Mouse (Mus musculus): ENCODE data around the gene Mfsd14a. TPM values are rescaled to one million over a fixed set of nuclear protein-coding genes. Genes with fewer than 3 reads are reported as not detected.
"Not testable (repeated sequence)": the region's sequence is repeated elsewhere in the genome, so short reads cannot be mapped to it uniquely, and the experiment has no call there.

Mfsd14a gene
- polyA plus RNA-seq, 1 experiment, result 53.9 TPM

DNA sequence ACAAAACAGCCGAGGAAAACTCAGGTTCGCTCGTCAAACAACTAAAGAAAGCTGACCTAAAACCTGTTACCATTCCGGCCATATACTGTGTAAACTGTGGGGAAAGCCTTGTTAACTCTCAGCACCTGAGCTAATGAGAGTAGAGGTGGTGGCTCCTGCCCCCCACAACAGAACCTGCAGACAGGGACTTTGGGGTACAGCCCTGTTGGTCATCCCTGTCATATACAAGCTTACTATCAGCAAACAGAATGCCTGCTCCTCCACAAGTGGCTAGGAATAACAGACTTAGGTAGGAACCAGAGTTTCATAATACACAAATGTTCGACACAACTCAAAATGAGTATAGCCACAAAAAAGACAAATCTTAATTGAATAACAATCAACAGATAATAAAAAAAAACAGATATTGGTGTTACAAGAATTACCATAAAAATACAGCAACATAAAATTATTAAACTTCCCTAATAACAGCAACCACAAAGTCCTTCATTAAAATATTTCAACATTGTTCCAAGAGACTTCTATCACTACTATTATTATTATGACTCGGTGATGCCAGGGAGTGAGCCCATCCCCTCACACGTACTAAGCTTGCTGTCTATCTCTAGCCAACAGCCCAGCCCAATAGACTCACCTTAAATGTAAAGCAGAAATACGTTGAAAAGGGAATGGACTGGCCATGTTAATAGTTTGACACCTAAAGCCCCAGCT, 32.6 kb upstream of the Mfsd14a start:
- TF ChIP-seq POLR2A (IDR thresholded peaks at IDR 0.05; ENCODE audit: borderline replicate concordance, low read depth, low read length), result no peak
- TF ChIP-seq CTCF (IDR thresholded peaks at IDR 0.05; ENCODE audit: low read depth, low read length), result no peak
- peaks cover 4% of the 10 kb centered on the region for H3K4me1 ChIP-seq (ENCODE audit: control insufficient read depth, insufficient read depth, low read length)
- no peak overlapping the region for H3K4me3 ChIP-seq (ENCODE audit: insufficient read depth, low read length)
- no peak overlapping the region for H3K27ac ChIP-seq (ENCODE audit: insufficient read depth, low read depth, low read length)

DNA sequence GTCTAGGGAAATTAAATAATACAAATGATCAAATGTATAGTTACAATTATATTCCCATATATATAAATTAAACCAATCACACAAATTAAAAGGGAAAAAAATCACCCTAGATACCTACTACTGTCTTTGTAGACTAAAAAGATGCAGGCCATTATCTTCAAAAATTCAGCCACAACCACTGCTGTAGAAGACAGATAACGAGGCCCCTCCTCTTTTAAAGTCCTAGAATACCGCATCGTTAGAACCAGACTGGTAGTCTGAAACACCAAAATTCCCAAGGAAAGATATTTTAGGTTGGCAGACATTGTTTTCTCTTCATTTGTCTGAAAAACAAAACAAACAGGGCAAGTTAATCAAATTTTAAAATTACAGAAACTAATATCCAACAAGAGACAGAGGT, 31.8 kb upstream of the Mfsd14a start:
- TF ChIP-seq POLR2A (IDR thresholded peaks at IDR 0.05; ENCODE audit: borderline replicate concordance, low read depth, low read length), result no peak
- no peak for TF ChIP-seq CTCF (IDR thresholded peaks at IDR 0.05; ENCODE audit: low read depth, low read length)
- H3K27ac ChIP-seq (ENCODE audit: insufficient read depth, low read depth, low read length), result no peak overlapping the region
- no peak overlapping the region for H3K4me3 ChIP-seq (ENCODE audit: insufficient read depth, low read length)
- H3K4me1 ChIP-seq (ENCODE audit: control insufficient read depth, insufficient read depth, low read length), result peaks cover 4% of the 10 kb centered on the region

DNA sequence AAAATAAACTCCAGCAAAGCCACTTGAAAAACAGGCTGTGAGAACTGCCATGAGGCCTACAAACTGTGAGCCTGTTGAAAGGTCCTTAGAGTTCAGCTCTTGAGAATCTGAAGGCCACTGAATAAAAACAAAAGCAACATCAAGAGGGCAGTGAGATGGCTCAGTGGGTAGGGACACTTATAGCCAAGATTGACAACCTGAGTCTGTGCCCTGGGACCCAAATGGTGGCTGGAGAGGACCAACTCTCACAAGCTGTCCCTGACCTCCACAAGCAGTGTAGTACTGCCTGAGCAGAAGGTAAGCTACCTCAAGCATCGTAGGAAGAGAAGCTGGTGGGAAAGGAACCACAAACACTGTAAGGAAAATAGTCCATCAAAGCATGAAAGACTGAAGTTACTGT, 18.7 kb upstream of the Mfsd14a start, which contains the start of gene Gm43191:
Gene Gm43191, minus strand, starts transcription at position 101 of the 400 bp plus-strand sequence.
- no peak for TF ChIP-seq POLR2A (IDR thresholded peaks at IDR 0.05; ENCODE audit: borderline replicate concordance, low read depth, low read length)
- no peak for TF ChIP-seq CTCF (IDR thresholded peaks at IDR 0.05; ENCODE audit: low read depth, low read length)
- Histone ChIP-seq H3K4me1 (ENCODE audit: control insufficient read depth, insufficient read depth, low read length) (no peaks in the 10 kb centered on the region), H3K4me3 (ENCODE audit: insufficient read depth, low read length) (no peak within 1 kb of the TSS), H3K27ac (ENCODE audit: insufficient read depth, low read depth, low read length) (no peak within 1 kb of the TSS)

DNA sequence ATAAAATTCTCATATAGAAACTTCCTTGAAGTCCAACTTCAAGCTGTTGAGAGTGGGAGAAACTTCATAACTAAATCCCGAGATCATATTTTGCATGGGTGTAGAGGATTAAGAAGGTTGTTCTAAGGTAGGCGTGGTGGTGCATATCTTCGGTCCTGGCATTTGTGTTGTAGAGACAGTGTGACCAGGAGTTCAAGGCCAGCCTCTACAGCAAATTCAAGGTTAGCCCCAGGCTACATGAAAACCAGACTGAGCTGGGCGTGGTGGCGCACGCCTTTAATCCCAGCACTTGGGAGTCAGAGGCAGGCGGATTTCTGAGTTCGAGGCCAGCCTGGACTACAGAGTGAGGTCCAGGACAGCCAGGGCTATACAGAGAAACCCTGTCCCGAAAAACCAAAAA, 1.8 kb upstream of the Mfsd14a start:
- not testable (repeated sequence) for H3K4me3 ChIP-seq (ENCODE audit: insufficient read depth, low read length); H3K27ac ChIP-seq (ENCODE audit: insufficient read depth, low read depth, low read length)
- peaks cover 17% of the 10 kb centered on the region for H3K4me1 ChIP-seq (ENCODE audit: control insufficient read depth, insufficient read depth, low read length)

DNA sequence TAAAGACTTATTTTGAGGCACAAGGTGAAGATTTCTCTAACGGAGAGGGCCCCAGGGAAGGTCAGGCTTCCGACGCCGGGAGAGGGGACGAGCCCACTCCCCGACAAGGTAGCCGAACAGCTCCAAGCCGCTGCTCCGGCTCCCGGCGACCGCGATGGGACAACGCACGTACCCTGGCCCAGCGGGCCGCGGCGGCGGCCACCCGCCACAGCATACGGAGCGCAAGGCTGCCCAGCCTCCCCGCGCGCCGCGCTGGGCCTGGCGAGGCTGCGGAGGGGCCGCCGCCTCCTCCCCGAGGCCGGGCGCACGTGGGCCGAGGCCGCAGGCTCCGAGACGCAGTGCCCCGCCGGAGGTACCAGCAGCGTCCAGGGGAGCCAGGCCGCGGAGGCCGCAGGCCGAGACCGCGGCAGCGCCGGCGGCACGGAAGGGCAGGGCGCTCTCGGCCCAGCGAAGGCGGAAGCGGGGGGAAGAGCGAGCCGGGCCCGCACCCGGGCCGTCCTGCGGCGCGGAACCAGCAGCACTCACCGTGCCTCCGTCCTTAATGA, 535 bp downstream of the Mfsd14a start:
- peaks cover 30% of the 10 kb centered on the region for H3K4me1 ChIP-seq (ENCODE audit: control insufficient read depth, insufficient read depth, low read length)

DNA sequence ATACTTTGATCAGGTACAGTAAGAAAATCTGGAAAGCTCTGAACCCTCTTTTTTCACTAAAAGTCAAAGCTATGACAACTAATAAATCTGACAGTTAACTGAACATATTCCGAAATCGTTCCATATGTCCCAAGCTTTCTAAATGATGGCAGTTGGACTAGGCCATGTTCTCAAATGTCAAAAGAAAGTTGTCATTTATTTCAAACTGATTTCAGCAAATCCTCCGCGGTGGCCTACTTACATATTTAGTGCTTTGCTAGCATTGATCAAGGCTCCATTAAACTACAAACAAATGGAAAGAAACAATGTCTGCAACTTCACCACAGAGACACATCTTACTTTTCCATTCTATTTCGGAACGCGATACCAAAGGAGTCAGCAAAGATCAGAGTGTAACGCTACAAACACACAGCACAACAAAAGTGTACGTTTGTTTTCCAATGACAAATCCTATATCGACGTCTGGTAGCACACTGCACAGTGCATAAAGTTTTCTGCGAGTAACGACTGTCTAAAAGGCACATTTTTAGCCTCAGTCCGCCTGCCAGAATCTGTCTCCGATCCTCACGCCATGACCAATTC, 1.1 kb downstream of the Mfsd14a start:
- TF ChIP-seq POLR2A (IDR thresholded peaks at IDR 0.05; ENCODE audit: borderline replicate concordance, low read depth, low read length) (no peak), CTCF (IDR thresholded peaks at IDR 0.05; ENCODE audit: low read depth, low read length) (no peak)
- peak overlapping the region; percentile 95 for H3K4me3 ChIP-seq (ENCODE audit: insufficient read depth, low read length)
- H3K4me1 ChIP-seq (ENCODE audit: control insufficient read depth, insufficient read depth, low read length), result peaks cover 35% of the 10 kb centered on the region
- H3K27ac ChIP-seq (ENCODE audit: insufficient read depth, low read depth, low read length), result peak overlapping the region; percentile 76

More for the DNA sequence above, 535 bp downstream of the Mfsd14a start:
- Histone ChIP-seq H3K27ac (ENCODE audit: insufficient read depth, low read depth, low read length) (peak overlapping the region; percentile 76), H3K4me3 (ENCODE audit: insufficient read depth, low read length) (peak overlapping the region; percentile 95)
- TF ChIP-seq CTCF (IDR thresholded peaks at IDR 0.05; ENCODE audit: low read depth, low read length) (no peak), POLR2A (IDR thresholded peaks at IDR 0.05; ENCODE audit: borderline replicate concordance, low read depth, low read length) (no peak)

DNA sequence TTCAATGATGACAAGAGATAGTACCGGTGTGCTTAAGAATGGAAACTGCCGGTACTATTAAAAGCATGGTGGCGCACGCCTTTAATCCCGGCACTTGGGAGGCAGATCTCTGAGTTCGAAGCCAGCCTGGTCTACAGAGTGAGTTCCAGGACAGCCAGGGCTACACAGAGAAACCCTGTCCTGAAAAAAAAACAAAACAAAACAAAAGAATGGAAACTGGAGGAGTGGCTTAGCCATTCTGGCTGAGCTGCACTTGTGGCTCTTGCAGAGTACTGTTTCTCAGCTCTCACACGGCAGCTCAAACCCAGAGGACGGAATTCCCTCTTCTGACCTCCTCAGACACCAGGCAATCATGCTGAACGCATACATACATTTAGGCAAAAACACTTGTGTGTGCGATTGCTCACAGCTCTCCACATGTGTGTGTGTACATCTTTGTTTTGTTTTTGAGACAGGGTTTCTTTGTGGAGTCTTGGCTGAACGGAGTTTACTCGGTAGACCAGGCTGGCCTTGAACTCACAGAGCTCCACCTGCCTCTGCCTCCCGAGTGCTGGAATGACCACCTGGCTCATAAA, 2.5 kb downstream of the Mfsd14a start:
- H3K4me3 ChIP-seq (ENCODE audit: insufficient read depth, low read length), result no peak overlapping the region
- H3K27ac ChIP-seq (ENCODE audit: insufficient read depth, low read depth, low read length), result no peak overlapping the region
- TF ChIP-seq CTCF (IDR thresholded peaks at IDR 0.05; ENCODE audit: low read depth, low read length), result no peak
- no peak for TF ChIP-seq POLR2A (IDR thresholded peaks at IDR 0.05; ENCODE audit: borderline replicate concordance, low read depth, low read length)
- peaks cover 38% of the 10 kb centered on the region for H3K4me1 ChIP-seq (ENCODE audit: control insufficient read depth, insufficient read depth, low read length)

DNA sequence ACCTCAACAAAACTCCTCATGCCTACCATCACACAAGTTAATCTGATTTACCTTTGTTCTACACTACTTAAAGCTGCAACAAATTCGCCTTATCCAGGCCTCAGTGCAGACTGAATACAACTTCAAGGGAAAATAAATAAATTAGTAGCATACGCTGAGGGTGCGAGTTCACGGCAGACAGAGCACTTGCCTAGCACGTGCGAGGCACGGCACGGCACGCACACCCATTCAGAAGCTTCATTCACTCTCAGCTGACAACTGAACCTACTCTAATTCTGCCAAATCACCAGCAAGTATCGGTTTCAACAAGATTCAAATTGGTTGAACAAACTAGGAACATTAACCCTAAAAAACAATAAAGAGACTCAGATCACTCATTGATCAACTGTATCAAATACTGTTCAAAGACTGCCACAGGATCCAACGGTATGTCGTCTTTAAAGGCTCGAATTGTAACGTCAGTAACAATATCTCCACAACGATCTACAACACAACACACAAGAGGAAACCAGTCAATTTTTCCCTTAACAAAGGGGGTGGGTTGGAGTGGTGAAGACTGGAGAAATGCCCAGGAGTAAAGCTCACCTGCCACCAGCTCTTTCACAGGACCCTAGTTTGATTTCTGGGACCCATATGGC, 3.4 kb downstream of the Mfsd14a start:
- TF ChIP-seq POLR2A (IDR thresholded peaks at IDR 0.05; ENCODE audit: borderline replicate concordance, low read depth, low read length), result no peak
- no peak for TF ChIP-seq CTCF (IDR thresholded peaks at IDR 0.05; ENCODE audit: low read depth, low read length)
- Histone ChIP-seq H3K4me3 (ENCODE audit: insufficient read depth, low read length) (no peak overlapping the region), H3K4me1 (ENCODE audit: control insufficient read depth, insufficient read depth, low read length) (peaks cover 40% of the 10 kb centered on the region), H3K27ac (ENCODE audit: insufficient read depth, low read depth, low read length) (no peak overlapping the region)

DNA sequence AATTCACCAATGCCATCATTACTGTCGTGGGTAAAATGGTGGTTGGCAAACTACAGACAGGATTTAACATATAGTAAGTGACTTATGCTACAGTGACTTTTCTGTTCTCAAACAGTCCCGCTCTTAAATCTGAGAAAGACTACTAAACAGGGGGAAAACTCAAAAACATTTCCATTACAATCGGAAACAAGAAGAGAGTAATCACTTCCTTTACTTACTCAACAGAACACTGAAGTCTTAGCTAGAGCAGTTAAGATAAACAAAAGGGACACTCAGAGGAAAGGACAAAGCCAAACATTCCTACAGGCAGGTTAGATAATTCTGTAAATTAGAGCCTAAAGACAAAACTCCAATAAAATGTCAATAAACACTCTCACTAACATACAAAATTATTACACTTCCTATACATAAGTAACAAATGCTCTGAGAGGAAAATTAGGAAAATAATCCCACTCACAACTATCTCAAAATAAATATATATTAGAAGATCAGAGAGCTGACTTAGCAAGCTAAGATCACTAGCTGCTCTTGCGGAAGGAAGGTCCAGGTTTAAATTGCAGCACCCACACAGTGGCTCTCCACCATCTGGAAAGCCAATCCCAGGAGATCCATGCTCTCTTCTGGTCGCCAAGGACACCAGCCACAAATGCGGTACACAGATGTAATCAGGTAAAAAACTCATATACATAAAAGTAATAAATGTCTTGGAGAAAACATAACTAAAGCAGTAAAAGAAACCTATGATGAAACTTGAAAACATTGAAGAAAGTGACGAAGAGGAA, 6.1 kb downstream of the Mfsd14a start:
- no peak overlapping the region for H3K27ac ChIP-seq (ENCODE audit: insufficient read depth, low read depth, low read length)
- TF ChIP-seq POLR2A (IDR thresholded peaks at IDR 0.05; ENCODE audit: borderline replicate concordance, low read depth, low read length) (no peak), CTCF (IDR thresholded peaks at IDR 0.05; ENCODE audit: low read depth, low read length) (no peak)
- no peak overlapping the region for H3K4me3 ChIP-seq (ENCODE audit: insufficient read depth, low read length)
- H3K4me1 ChIP-seq (ENCODE audit: control insufficient read depth, insufficient read depth, low read length), result peaks cover 48% of the 10 kb centered on the region

DNA sequence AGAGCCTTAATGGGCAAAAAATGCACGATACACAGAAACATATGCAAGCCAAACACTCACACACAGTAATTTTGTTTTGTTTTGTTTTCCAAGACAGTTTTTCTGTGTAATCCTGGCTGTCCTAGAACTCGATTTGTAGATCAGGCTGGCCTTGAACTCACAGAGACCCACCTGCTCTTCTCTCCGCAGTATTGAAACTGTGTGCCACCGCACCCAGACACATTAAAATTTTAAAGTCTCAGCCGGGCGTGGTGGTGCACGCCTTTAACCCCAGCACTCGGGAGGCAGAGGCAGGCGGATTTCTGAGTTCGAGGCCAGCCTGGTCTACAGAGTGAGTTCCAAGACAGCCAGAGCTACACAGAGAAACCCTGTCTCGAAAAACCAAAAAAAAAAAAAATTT, 8.4 kb downstream of the Mfsd14a start:
- H3K27ac ChIP-seq (ENCODE audit: insufficient read depth, low read depth, low read length); H3K4me3 ChIP-seq (ENCODE audit: insufficient read depth, low read length): not testable (repeated sequence)
- H3K4me1 ChIP-seq (ENCODE audit: control insufficient read depth, insufficient read depth, low read length), result peaks cover 51% of the 10 kb centered on the region
